23 mouse cellular contexts compared by ENCODE assay signal in genomic region chr3:103984556-103984955, GRCm38 (mm10). TPM values are rescaled to one million over a fixed set of nuclear protein-coding genes. Genes with fewer than 3 reads are reported as not detected.
DNase-seq lines count a peak whose midpoint lies in the region; TF ChIP-seq lines count a peak whose summit lies in the region.
"Had no signal": no experiment of that assay in that cellular context is flagged by ENCODE, and none has a peak within 500 bp of the region (broad histone marks: within the 10 kb centered on the region; RNA-seq: fewer than 3 reads in every experiment).

No protein-coding gene starts in this region.

- H3K9ac ChIP-seq in liver, adult 2 months (ENCODE audit: low read depth, low read length): no peak overlapping the region
- H3K9ac ChIP-seq: embryonic facial prominence, embryonic 13.5 days; embryonic facial prominence, embryonic 15.5 days; forebrain, embryonic 12.5 days had no signal

- peak; percentile 14 for DNase-seq in adrenal gland, postnatal 14 days
- no peak for DNase-seq in adrenal gland, adult (ENCODE audit: inconsistent age in 2 of 2, low spot score in 1 of 2)
- DNase-seq in liver, adult 2 months (ENCODE audit: extremely low read depth, low read depth, low spot score): peak; percentile 63
- DNase-seq in liver: no peak
- peak; percentile 4 for DNase-seq in lung, postnatal 14 days
- no peak for DNase-seq in lung, postnatal 36 days
- no peak for DNase-seq in cerebellum, adult 11 months
- DNase-seq: adrenal gland, adult 2 months; adrenal gland, postnatal 10 days; adrenal gland, postnatal 36 days; B cell, adult 2 months; cerebellum, adult 18-20 months; cerebellum, adult 8-10 months; cerebellum, adult 9-11 months; cerebellum, postnatal 14 days; cerebellum, postnatal 36 days; embryo, embryonic 11 days had no signal

- H3K36me3 ChIP-seq in liver, adult 2 months (ENCODE audit: control insufficient read depth, insufficient read depth, low read length): peaks cover 10% of the 10 kb centered on the region

- no peak overlapping the region for H3K4me3 ChIP-seq in liver, adult 2 months (ENCODE audit: insufficient read depth, low read depth, low read length)
- H3K4me3 ChIP-seq: embryonic facial prominence, embryonic 13.5 days; embryonic facial prominence, embryonic 15.5 days; erythroblast, embryonic 14.5 days; forebrain, embryonic 10.5 days; forebrain, embryonic 12.5 days had no signal

- WGBS in liver, adult 2 months: 56% methylated on average over 4 of the region's 4 CpGs

- no peak for TF ChIP-seq CTCF in liver, adult 2 months (IDR thresholded peaks at IDR 0.05; ENCODE audit: low read depth, low read length)

- H3K79me2 ChIP-seq in liver, adult 2 months (ENCODE audit: control insufficient read depth, insufficient read depth, low read length): no peaks in the 10 kb centered on the region

- no peaks in the 10 kb centered on the region for H3K4me1 ChIP-seq in liver, adult 2 months (ENCODE audit: control insufficient read depth, insufficient read depth, low read length)
- H3K4me1 ChIP-seq: embryonic facial prominence, embryonic 13.5 days; embryonic facial prominence, embryonic 15.5 days; forebrain, embryonic 10.5 days; forebrain, embryonic 12.5 days had no signal

- no peak overlapping the region for H3K27ac ChIP-seq in liver, adult 2 months (replicated peaks; ENCODE audit: insufficient read depth, low read depth, low read length)
- H3K27ac ChIP-seq: embryonic facial prominence, embryonic 13.5 days; embryonic facial prominence, embryonic 15.5 days; forebrain, embryonic 10.5 days; forebrain, embryonic 12.5 days had no signal

- H3K27me3 ChIP-seq in liver, adult 2 months (ENCODE audit: control insufficient read depth, insufficient read depth, low read length): no peaks in the 10 kb centered on the region
- H3K27me3 ChIP-seq: CH12.LX; embryonic facial prominence, embryonic 13.5 days; embryonic facial prominence, embryonic 15.5 days; forebrain, embryonic 12.5 days had no signal

- no peak for TF ChIP-seq POLR2A in liver, adult 2 months (IDR thresholded peaks at IDR 0.05; ENCODE audit: extremely low read depth, insufficient read depth, low read length)

RNA-seq across cellular contexts. Expression of gene Phtf1, which starts 16.6 kb away (rescaled TPM):
- 18.7 and 20.3 TPM in 2 replicates for total RNA-seq in adrenal gland, postnatal 14 days (2021)
- total RNA-seq in liver, adult 2 months (2014; rRNA removed): 5.2 TPM in 2 replicates
- polyA plus RNA-seq in liver, adult 2 months (2012; rRNA removed): 1.2 and 1.6 TPM in 2 replicates

Comparison
In these comparisons a context has a peak if more than half of its experiments do, and no peak if none do; other contexts are left out.
1. DNase-seq: peak in adrenal gland, postnatal 14 days (single experiment), liver, adult 2 months (single experiment) and lung, postnatal 14 days (single experiment); none in adrenal gland, adult (0 of 2), liver (single experiment), lung, postnatal 36 days (single experiment) and cerebellum, adult 11 months (single experiment).